Mouse (Mus musculus): ENCODE measurements at regions not wholly inside any gene's neighbourhood (a gene's known extent, or its start where the extent isn't known, plus 50 kb on each side); places are given as distances from the start of the nearest gene placed in this dataset.

GRCm38 (mm10) chr1:186257611-186258010 is 140.5 kb upstream of the Lyplal1 start:
- no peak overlapping the region for H3K27ac ChIP-seq
- 72% methylated on average over 1 of the region's 1 CpGs for WGBS

GRCm38 (mm10) chr1:186255476-186256080 is 138.5 kb upstream of the Lyplal1 start:
- H3K9ac ChIP-seq = no peak overlapping the region
- H3K4me2 ChIP-seq (replicated peaks) = no peak overlapping the region
- no peaks in the 10 kb centered on the region for H3K9me3 ChIP-seq (ENCODE audit: control insufficient read depth, low read length)
- no peak overlapping the region for H3K27ac ChIP-seq
- no peak overlapping the region for H3K4me3 ChIP-seq (replicated peaks; ENCODE audit: low read length)
- ATAC-seq (ENCODE audit: low FRiP score) = no peak
- H3K4me1 ChIP-seq (replicated peaks; ENCODE audit: control insufficient read depth, insufficient read depth, low read length) = peaks cover 1% of the 10 kb centered on the region; the same call in 1 of the 2 replicates
- 67% methylated on average over 8 of the region's 8 CpGs for WGBS
- no peaks in the 10 kb centered on the region for H3K36me3 ChIP-seq (replicated peaks; ENCODE audit: control insufficient read depth, insufficient read depth)
- no peak for DNase-seq (ENCODE audit: low spot score)
- H3K27me3 ChIP-seq (ENCODE audit: control insufficient read depth, insufficient read depth, low read length) = no peaks in the 10 kb centered on the region

More at GRCm38 (mm10) chr1:186257611-186258010, 140.5 kb upstream of the Lyplal1 start:
- no peak overlapping the region for H3K4me3 ChIP-seq (replicated peaks; ENCODE audit: low read length)
- no peaks in the 10 kb centered on the region for H3K36me3 ChIP-seq (replicated peaks; ENCODE audit: control insufficient read depth, insufficient read depth)
- peaks cover 5% of the 10 kb centered on the region; the same call in 1 of the 2 replicates for H3K4me1 ChIP-seq (replicated peaks; ENCODE audit: control insufficient read depth, insufficient read depth, low read length)
- DNase-seq (ENCODE audit: low spot score) (no peak), ATAC-seq (ENCODE audit: low FRiP score) (no peak)
- H3K9me3 ChIP-seq (ENCODE audit: control insufficient read depth, low read length) = no peaks in the 10 kb centered on the region
- H3K9ac ChIP-seq = no peak overlapping the region
- H3K27me3 ChIP-seq (ENCODE audit: control insufficient read depth, insufficient read depth, low read length) = no peaks in the 10 kb centered on the region
- H3K4me2 ChIP-seq (replicated peaks) = no peak overlapping the region

GRCm38 (mm10) chr1:186254500-186254899 is 137.4 kb upstream of the Lyplal1 start:
- Histone ChIP-seq H3K9me3 (ENCODE audit: control insufficient read depth, low read length) (no peaks in the 10 kb centered on the region), H3K27ac (no peak overlapping the region), H3K4me1 (replicated peaks; ENCODE audit: control insufficient read depth, insufficient read depth, low read length) (peaks cover 3% of the 10 kb centered on the region; the same call in 1 of the 2 replicates), H3K27me3 (ENCODE audit: control insufficient read depth, insufficient read depth, low read length) (no peaks in the 10 kb centered on the region), H3K36me3 (replicated peaks; ENCODE audit: control insufficient read depth, insufficient read depth) (no peaks in the 10 kb centered on the region), H3K4me2 (replicated peaks) (no peak overlapping the region), H3K4me3 (replicated peaks; ENCODE audit: low read length) (no peak overlapping the region), H3K9ac (no peak overlapping the region)
- WGBS = 79% methylated on average over 3 of the region's 3 CpGs
- DNase-seq (ENCODE audit: low spot score) = no peak
- ATAC-seq (ENCODE audit: low FRiP score) = no peak

GRCm38 (mm10) chr1:186252551-186252950 is 135.4 kb upstream of the Lyplal1 start:
- no peak overlapping the region for H3K27ac ChIP-seq
- ATAC-seq (ENCODE audit: low FRiP score) = no peak
- no peak overlapping the region for H3K4me2 ChIP-seq (replicated peaks)
- WGBS = 80% methylated on average over 4 of the region's 4 CpGs
- H3K27me3 ChIP-seq (ENCODE audit: control insufficient read depth, insufficient read depth, low read length) = no peaks in the 10 kb centered on the region
- H3K4me3 ChIP-seq (replicated peaks; ENCODE audit: low read length) = no peak overlapping the region
- peaks cover 3% of the 10 kb centered on the region; the same call in 1 of the 2 replicates for H3K4me1 ChIP-seq (replicated peaks; ENCODE audit: control insufficient read depth, insufficient read depth, low read length)
- H3K9ac ChIP-seq = no peak overlapping the region
- no peaks in the 10 kb centered on the region for H3K36me3 ChIP-seq (replicated peaks; ENCODE audit: control insufficient read depth, insufficient read depth)
- no peaks in the 10 kb centered on the region for H3K9me3 ChIP-seq (ENCODE audit: control insufficient read depth, low read length)
- DNase-seq (ENCODE audit: low spot score) = no peak

- peak; percentile 60 for DNase-seq (ENCODE audit: low spot score)
- ATAC-seq (ENCODE audit: low FRiP score) = no peak
- H3K27ac ChIP-seq = 0 out of 2 replicates have a peak overlapping the region, but pooled peaks have one; percentile 26
Observed at GRCm38 (mm10) chr1:186250316-186250715, 133.2 kb upstream of the Lyplal1 start.

GRCm38 (mm10) chr1:186249214-186249613 is 132.1 kb upstream of the Lyplal1 start:
- Histone ChIP-seq H3K9ac (no peak overlapping the region), H3K4me3 (replicated peaks; ENCODE audit: low read length) (no peak overlapping the region), H3K4me2 (replicated peaks) (no peak overlapping the region), H3K36me3 (replicated peaks; ENCODE audit: control insufficient read depth, insufficient read depth) (no peaks in the 10 kb centered on the region), H3K27me3 (ENCODE audit: control insufficient read depth, insufficient read depth, low read length) (no peaks in the 10 kb centered on the region), H3K9me3 (ENCODE audit: control insufficient read depth, low read length) (no peaks in the 10 kb centered on the region), H3K27ac (no peak overlapping the region), H3K4me1 (replicated peaks; ENCODE audit: control insufficient read depth, insufficient read depth, low read length) (peaks cover 3% of the 10 kb centered on the region; the same call in 1 of the 2 replicates)
- 84% methylated on average over 4 of the region's 4 CpGs for WGBS
- DNase-seq (ENCODE audit: low spot score) = no peak
- ATAC-seq (ENCODE audit: low FRiP score) = no peak

More at GRCm38 (mm10) chr1:186250316-186250715, 133.2 kb upstream of the Lyplal1 start:
- WGBS = 42% methylated on average over 4 of the region's 4 CpGs
- Histone ChIP-seq H3K9me3 (ENCODE audit: control insufficient read depth, low read length) (no peaks in the 10 kb centered on the region), H3K4me3 (replicated peaks; ENCODE audit: low read length) (no peak overlapping the region), H3K9ac (no peak overlapping the region), H3K4me2 (replicated peaks) (no peak overlapping the region), H3K36me3 (replicated peaks; ENCODE audit: control insufficient read depth, insufficient read depth) (no peaks in the 10 kb centered on the region), H3K4me1 (replicated peaks; ENCODE audit: control insufficient read depth, insufficient read depth, low read length) (peaks cover 3% of the 10 kb centered on the region; the same call in 1 of the 2 replicates), H3K27me3 (ENCODE audit: control insufficient read depth, insufficient read depth, low read length) (no peaks in the 10 kb centered on the region)

GRCm38 (mm10) chr1:186245723-186246440 is 128.8 kb upstream of the Lyplal1 start:
- peaks cover 3% of the 10 kb centered on the region; the same call in 1 of the 2 replicates for H3K4me1 ChIP-seq (replicated peaks; ENCODE audit: control insufficient read depth, insufficient read depth, low read length)
- H3K27ac ChIP-seq = no peak overlapping the region
- no peak overlapping the region for H3K4me3 ChIP-seq (replicated peaks; ENCODE audit: low read length)
- H3K27me3 ChIP-seq (ENCODE audit: control insufficient read depth, insufficient read depth, low read length) = no peaks in the 10 kb centered on the region
- no peak overlapping the region for H3K4me2 ChIP-seq (replicated peaks)
- no peak overlapping the region for H3K9ac ChIP-seq
- ATAC-seq (ENCODE audit: low FRiP score) (no peak), DNase-seq (ENCODE audit: low spot score) (no peak)
- H3K9me3 ChIP-seq (ENCODE audit: control insufficient read depth, low read length) = no peaks in the 10 kb centered on the region
- 77% methylated on average over 7 of the region's 7 CpGs for WGBS
- no peaks in the 10 kb centered on the region for H3K36me3 ChIP-seq (replicated peaks; ENCODE audit: control insufficient read depth, insufficient read depth)

- WGBS = 92% methylated on average over 2 of the region's 2 CpGs
Observed at GRCm38 (mm10) chr1:186241112-186241511, 124.0 kb upstream of the Lyplal1 start.

GRCm38 (mm10) chr1:186237556-186237955 is 120.4 kb upstream of the Lyplal1 start:
- DNase-seq (ENCODE audit: low spot score) = no peak
- no peak overlapping the region for H3K4me2 ChIP-seq (replicated peaks)

More at GRCm38 (mm10) chr1:186241112-186241511, 124.0 kb upstream of the Lyplal1 start:
- no peak for DNase-seq (ENCODE audit: low spot score)
- Histone ChIP-seq H3K4me2 (replicated peaks) (no peak overlapping the region), H3K27ac (no peak overlapping the region), H3K9ac (no peak overlapping the region), H3K4me1 (replicated peaks; ENCODE audit: control insufficient read depth, insufficient read depth, low read length) (no peaks in the 10 kb centered on the region), H3K9me3 (ENCODE audit: control insufficient read depth, low read length) (no peaks in the 10 kb centered on the region), H3K36me3 (replicated peaks; ENCODE audit: control insufficient read depth, insufficient read depth) (no peaks in the 10 kb centered on the region), H3K4me3 (replicated peaks; ENCODE audit: low read length) (no peak overlapping the region), H3K27me3 (ENCODE audit: control insufficient read depth, insufficient read depth, low read length) (no peaks in the 10 kb centered on the region)
- ATAC-seq (ENCODE audit: low FRiP score) = no peak

More at GRCm38 (mm10) chr1:186237556-186237955, 120.4 kb upstream of the Lyplal1 start:
- Histone ChIP-seq H3K9me3 (ENCODE audit: control insufficient read depth, low read length) (no peaks in the 10 kb centered on the region), H3K9ac (no peak overlapping the region), H3K27me3 (ENCODE audit: control insufficient read depth, insufficient read depth, low read length) (no peaks in the 10 kb centered on the region), H3K4me1 (replicated peaks; ENCODE audit: control insufficient read depth, insufficient read depth, low read length) (no peaks in the 10 kb centered on the region), H3K27ac (no peak overlapping the region), H3K4me3 (replicated peaks; ENCODE audit: low read length) (no peak overlapping the region), H3K36me3 (replicated peaks; ENCODE audit: control insufficient read depth, insufficient read depth) (no peaks in the 10 kb centered on the region)
- WGBS = 63% methylated on average over 6 of the region's 6 CpGs
- no peak for ATAC-seq (ENCODE audit: low FRiP score)
